Mouse (Mus musculus) heart, postnatal 0 days (tissue): ENCODE measurements around the gene Phf5a. TPM values are rescaled to one million over a fixed set of nuclear protein-coding genes. Genes with fewer than 3 reads are reported as not detected.

Experiments used
- ATAC-seq: fragments of 200-750 bp; cut with Nextera tagmentation; 2 replicates; pipeline ENCODE4 v1.8.0; 2017; ENCODE audit warnings: low read depth, moderate number of reproducible peaks, moderate library complexity; ENCODE audit not compliant: insufficient read depth
- DNase-seq: peaks from one replicate; pipeline ENCODE4 v3.0.0-alpha.2; 2016; ENCODE audit warnings: low spot score
- H3K27ac ChIP-seq: fragments of 300-500 bp; sonication (generic); 2 replicates; pipeline ENCODE4 v1.5.1; 2014; ENCODE audit warnings: low read depth, mild to moderate bottlenecking
- H3K27me3 ChIP-seq: fragments of 300-500 bp; sonication (generic); 2 replicates; pipeline ENCODE4 v1.6.1; 2014; ENCODE audit warnings: low read length, mixed read lengths; ENCODE audit not compliant: control insufficient read depth, insufficient read depth
- H3K36me3 ChIP-seq: fragments of 300-500 bp; sonication (generic); replicated peaks from 2 replicates; pipeline ENCODE4 v1.6.1; 2014; ENCODE audit warnings: low read length, mixed read lengths; ENCODE audit not compliant: control insufficient read depth, insufficient read depth
- H3K4me1 ChIP-seq: fragments of 300-500 bp; sonication (generic); 2 replicates; pipeline ENCODE4 v1.6.1; 2014; ENCODE audit warnings: antibody characterized with exemption; ENCODE audit not compliant: control insufficient read depth, insufficient read depth
- H3K4me2 ChIP-seq: fragments of 300-500 bp; sonication (generic); 2 replicates; pipeline ENCODE4 v1.6.1; 2014; ENCODE audit warnings: low read depth, mild to moderate bottlenecking, low read length, moderate library complexity
- H3K4me3 ChIP-seq: fragments of 300-500 bp; sonication (generic); 2 replicates; pipeline ENCODE4 v1.5.1; 2014; ENCODE audit warnings: low read depth, low read length
- H3K9ac ChIP-seq: fragments of 300-500 bp; sonication (generic); replicated peaks from 2 replicates; pipeline ENCODE4 v1.6.1; 2014; ENCODE audit warnings: low read depth, low read length, mixed read lengths
- H3K9me3 ChIP-seq: fragments of 300-500 bp; sonication (generic); replicated peaks from 2 replicates; pipeline ENCODE4 v1.6.1; 2016; ENCODE audit warnings: low read length; ENCODE audit not compliant: control insufficient read depth
- CTCF ChIP-seq: IDR thresholded peaks from 2 replicates; pipeline ENCODE4 v1.5.1; 2016; ENCODE audit warnings: antibody characterized with exemption, control low read depth, low read depth
- EP300 ChIP-seq: IDR thresholded peaks from 2 replicates; pipeline ENCODE4 v1.6.1; 2016; ENCODE audit warnings: antibody characterized with exemption, low read depth
- WGBS: fragments of 180-500 bp; shearing (Covaris S2); extraction: QIAGEN DNeasy Blood & Tissue Kit; methylation state at CpG from one replicate; pipeline ENCODE4 v1.1.7; 2014; 5-methylcytosine and 5-hydroxymethylcytosine counted together
- polyA plus RNA-seq: library from polyadenylated mRNA; unstranded; fragments of >200 nt; fragmentation: Nextera tagmentation; extraction: Ambion mirVana; gene quantifications from 2 replicates; pipeline ENCODE4 v1.2.1, GENCODE M21; 2015
- total RNA-seq: library from RNA; depleted of rRNA; stranded (reverse); fragments of >200 nt; gene quantifications from 2 replicates; pipeline ENCODE4 v1.2.3, GENCODE M21; 2014; ENCODE audit warnings: low replicate concordance

Phf5a gene
- total and polyA plus RNA-seq, 2 experiments from 2014 or later = 26.9 to 65.3 TPM

GRCm38 (mm10) chr15:81882348-81882747, 10.6 kb upstream of the Phf5a start:
- H3K9ac ChIP-seq = no peak overlapping the region
- TF ChIP-seq EP300 = no peak
- no peak for TF ChIP-seq CTCF
- ATAC-seq (no peak), DNase-seq (no peak)
- H3K36me3 ChIP-seq = no peaks in the 10 kb centered on the region; the same call in 1 of the 2 replicates
- no peaks in the 10 kb centered on the region for H3K9me3 ChIP-seq
- no peak overlapping the region for H3K4me3 ChIP-seq
- no peaks in the 10 kb centered on the region for H3K27me3 ChIP-seq
- H3K4me1 ChIP-seq = peaks cover 36% of the 10 kb centered on the region
- no peak overlapping the region for H3K27ac ChIP-seq
- 68% methylated on average over 3 of the region's 3 CpGs for WGBS
- no peak overlapping the region for H3K4me2 ChIP-seq

- WGBS = 12% methylated on average over 5 of the region's 5 CpGs
- ATAC-seq (peak; percentile 62), DNase-seq (peak; percentile 66)
- H3K9me3 ChIP-seq = no peaks in the 10 kb centered on the region
- TF ChIP-seq CTCF (no peak), EP300 (no peak)
- peak overlapping the region; percentile 45; the same call in 1 of the 2 replicates for H3K9ac ChIP-seq
- peak overlapping the region; percentile 64 for H3K27ac ChIP-seq
- no peaks in the 10 kb centered on the region for H3K27me3 ChIP-seq
- no peak overlapping the region for H3K4me3 ChIP-seq
- H3K36me3 ChIP-seq = no peaks in the 10 kb centered on the region
- H3K4me2 ChIP-seq = peak overlapping the region; percentile 26
- H3K4me1 ChIP-seq = peaks cover 40% of the 10 kb centered on the region
Observed at GRCm38 (mm10) chr15:81879531-81880401, 8.1 kb upstream of the Phf5a start.

- no peak for TF ChIP-seq CTCF
- peak; percentile 12; the same call in 1 of the 2 replicates for TF ChIP-seq EP300
- Histone ChIP-seq H3K4me3 (peak within 1 kb of the TSS; percentile 98), H3K4me1 (peaks cover 15% of the 10 kb centered on the region), H3K4me2 (peak within 1 kb of the TSS; percentile 85), H3K27me3 (no peaks in the 10 kb centered on the region), H3K9ac (peak within 1 kb of the TSS; percentile 95), H3K36me3 (peaks cover 33% of the 10 kb centered on the region), H3K27ac (peak within 1 kb of the TSS; percentile 98), H3K9me3 (no peaks in the 10 kb centered on the region)
- ATAC-seq (peak; percentile 92), DNase-seq (peak; percentile 100)
- under 1% methylated on average over 53 of the region's 53 CpGs for WGBS
Observed at GRCm38 (mm10) chr15:81872262-81873136, 788 bp upstream of the Phf5a start, which contains the start of gene Aco2. Aco2 (plus strand) TSS chr15:81872309.

GRCm38 (mm10) chr15:81869985-81870384, 1.7 kb downstream of the Phf5a start:
- over 99% methylated on average over 5 of the region's 5 CpGs for WGBS
- H3K27ac ChIP-seq = no peak overlapping the region
- no peak overlapping the region for H3K9ac ChIP-seq
- peaks cover 11% of the 10 kb centered on the region for H3K4me1 ChIP-seq
- TF ChIP-seq CTCF (no peak), EP300 (no peak)
- H3K27me3 ChIP-seq = no peaks in the 10 kb centered on the region
- no peak overlapping the region for H3K4me2 ChIP-seq
- H3K9me3 ChIP-seq = no peaks in the 10 kb centered on the region
- DNase-seq = no peak
- H3K36me3 ChIP-seq = peaks cover 57% of the 10 kb centered on the region
- ATAC-seq = no peak
- H3K4me3 ChIP-seq = no peak overlapping the region

GRCm38 (mm10) chr15:81864238-81864637, 7.5 kb downstream of the Phf5a start:
- Histone ChIP-seq H3K9ac (no peak overlapping the region), H3K4me3 (no peak overlapping the region), H3K36me3 (peaks cover 52% of the 10 kb centered on the region), H3K9me3 (no peaks in the 10 kb centered on the region), H3K27me3 (no peaks in the 10 kb centered on the region), H3K4me1 (peaks cover 6% of the 10 kb centered on the region; the same call in 1 of the 2 replicates), H3K4me2 (no peak overlapping the region), H3K27ac (no peak overlapping the region)
- 88% methylated on average over 7 of the region's 7 CpGs for WGBS
- ATAC-seq (no peak), DNase-seq (no peak)
- TF ChIP-seq CTCF (no peak), EP300 (no peak)
